Mouse (Mus musculus): Measurements from ENCODE around the gene Slc39a5.

- TF ChIP-seq CTCF (conservative IDR thresholded peaks at IDR 0.05; ENCODE audit: insufficient read depth, insufficient read length, low read depth, low read length) (no peak), POLR2A (IDR thresholded peaks at IDR 0.05; ENCODE audit: low read depth, low read length) (no peak)
Observed at GRCm38 (mm10) chr10:128396017-128396673, 4.9 kb downstream of the Slc39a5 start.
